In the genomic region with DNA sequence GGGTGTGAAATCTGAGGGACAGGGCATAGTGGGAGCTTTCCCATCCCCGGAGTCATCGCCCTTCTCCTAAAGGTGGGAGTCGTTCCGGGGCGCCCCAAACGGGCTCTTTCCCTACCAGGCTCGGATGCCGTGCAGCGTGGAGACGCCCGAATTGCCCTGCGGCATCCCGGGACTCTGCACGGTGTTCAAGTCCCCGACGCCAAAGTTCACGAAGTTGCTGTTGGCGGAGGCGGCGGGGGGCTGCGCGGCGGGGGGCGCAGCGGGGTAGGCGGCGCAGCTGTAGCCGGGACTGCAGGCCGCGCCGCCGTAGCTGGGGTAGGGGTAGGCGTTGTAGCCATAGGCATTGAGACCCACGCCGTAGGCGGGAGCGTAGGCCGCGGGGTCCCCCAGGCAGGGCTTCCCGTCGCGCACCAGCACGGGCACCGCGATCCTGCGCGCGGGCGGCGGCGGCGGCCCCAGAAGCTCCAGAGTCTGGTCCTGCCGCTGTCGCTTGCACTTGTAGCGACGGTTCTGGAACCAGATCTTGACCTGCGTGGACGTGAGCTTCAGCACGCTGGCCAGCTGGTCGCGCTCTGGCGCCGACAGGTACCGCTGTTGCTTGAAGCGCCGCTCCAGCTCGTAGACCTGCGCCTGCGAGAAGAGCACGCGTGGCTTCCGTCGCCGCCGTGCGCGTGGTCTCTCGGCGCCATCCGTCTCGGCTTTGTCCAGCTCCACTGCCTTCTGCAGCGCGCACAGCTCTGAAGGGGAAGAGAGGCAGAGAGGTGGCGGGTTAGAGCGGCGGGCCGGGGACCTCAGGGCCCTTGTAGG, we compare ENCODE assay signal across 9 mouse cellular contexts. TPM values are rescaled to one million over a fixed set of nuclear protein-coding genes. Genes with fewer than 3 reads are reported as not detected.
DNase-seq lines count a peak whose midpoint lies in the region; ATAC-seq and TF ChIP-seq lines count a peak whose summit lies in the region.
"Had no signal": no experiment of that assay in that cellular context is flagged by ENCODE, and none has a peak within 500 bp of the region (broad histone marks: within the 10 kb centered on the region; RNA-seq: fewer than 3 reads in every experiment).

No protein-coding gene starts in this region.

- H3K4me1 ChIP-seq in heart, adult 2 months (ENCODE audit: control insufficient read depth, insufficient read depth, low read length), result no peaks in the 10 kb centered on the region
- H3K4me1 ChIP-seq in midbrain, embryonic 11.5 days (ENCODE audit: control insufficient read depth, insufficient read depth, low read length), result 0 out of 2 replicates have a peak, but pooled peaks cover 3% of the 10 kb centered on the region

- no peak overlapping the region for H3K4me2 ChIP-seq in midbrain, embryonic 11.5 days

- TF ChIP-seq EP300 in heart, adult 2 months (IDR thresholded peaks at IDR 0.05; ENCODE audit: insufficient read depth, low read depth, low read length), result no peak

- no peak for TF ChIP-seq CTCF in heart, adult 2 months (IDR thresholded peaks at IDR 0.05)

- H3K27ac ChIP-seq in heart, adult 2 months, result peak overlapping the region; percentile 81
- H3K27ac ChIP-seq in midbrain, embryonic 11.5 days (ENCODE audit: low read depth, low read length), result no peak overlapping the region

- 3% methylated on average over 87 of the region's 87 CpGs for WGBS in heart, adult 2 months
- 1% methylated on average over 87 of the region's 87 CpGs for WGBS in midbrain, embryonic 11.5 days

- 0 out of 2 replicates have a peak, but pooled peaks cover 3% of the 10 kb centered on the region for H3K79me2 ChIP-seq in heart, adult 2 months (replicated peaks; ENCODE audit: control insufficient read depth, insufficient read depth, low read length)

- H3K4me3 ChIP-seq in heart, adult 2 months, result peak overlapping the region; percentile 56
- H3K4me3 ChIP-seq in midbrain, embryonic 11.5 days (ENCODE audit: low read depth, low read length), result no peak overlapping the region

- TF ChIP-seq POLR2A in heart, adult 2 months (IDR thresholded peaks at IDR 0.05; ENCODE audit: insufficient read depth, low read depth, low read length), result no peak

- H3K9ac ChIP-seq in heart, adult 2 months (ENCODE audit: low read depth, low read length), result peak overlapping the region; percentile 78
- no peak overlapping the region for H3K9ac ChIP-seq in midbrain, embryonic 11.5 days (ENCODE audit: low read length)

- H3K9me3 ChIP-seq in midbrain, embryonic 11.5 days (ENCODE audit: control insufficient read depth, low read length), result no peaks in the 10 kb centered on the region

- no peaks in the 10 kb centered on the region for H3K36me3 ChIP-seq in heart, adult 2 months (ENCODE audit: control insufficient read depth, insufficient read depth, low read length)
- H3K36me3 ChIP-seq in midbrain, embryonic 11.5 days (ENCODE audit: control insufficient read depth, insufficient read depth, low read length), result no peaks in the 10 kb centered on the region

- H3K27me3 ChIP-seq in heart, adult 2 months (ENCODE audit: control insufficient read depth, insufficient read depth, low read length), result peaks cover 13% of the 10 kb centered on the region
- peaks cover 100% of the 10 kb centered on the region for H3K27me3 ChIP-seq in midbrain, embryonic 11.5 days (ENCODE audit: control insufficient read depth, insufficient read depth, low read length)

- peak; percentile 38 to 45 for DNase-seq in heart, adult 2 months
- DNase-seq in heart, postnatal 25 days (ENCODE audit: low spot score), result no peak
- DNase-seq in embryo, embryonic 11 days, result peak; percentile 47
- peak; percentile 34 for DNase-seq in heart, postnatal 4 days
- DNase-seq in midbrain, embryonic 11.5 days (ENCODE audit: low spot score, missing footprints), result peak; percentile 95
- no peak for DNase-seq in urinary bladder, postnatal 25 days (ENCODE audit: low spot score)
- no peak for DNase-seq in adipocyte (ENCODE audit: low spot score)

- no peak for ATAC-seq in midbrain, embryonic 11.5 days (ENCODE audit: low FRiP score)
- ATAC-seq in megakaryocyte-erythroid progenitor cell, adult 5-6 weeks (replicated peaks; ENCODE audit: low FRiP score, low TSS enrichment, poor library complexity, severe bottlenecking), result no peak

- intact Hi-C loops in heart, adult 2 months (cut with DNase I), result loop anchor here (1.0 to 5.0 kb wide), 2 partner anchors 10 to 42 kb away; no protein-coding TSS in a partner anchor
- intact Hi-C loops in heart, postnatal 25 days (cut with DNase I), result no loop called here

RNA-seq across cellular contexts. Expression of a gene that starts 5.7 kb away (rescaled TPM):
- 10 to 100 TPM; 87.1 to 96.3 TPM for total RNA-seq in heart, adult 2 months (2021)
- polyA plus RNA-seq in heart, adult 2 months (2012; rRNA removed), result 72.6 and 104 TPM in 2 replicates
- 10 to 100 TPM; 79.5 to 91.8 TPM for total RNA-seq in heart, postnatal 25 days (2021)
- total RNA-seq in heart, postnatal 4 days (2021), result 100 to 1,000 TPM; 123 to 128 TPM
- polyA plus RNA-seq in midbrain, embryonic 11.5 days (2014; fragmentation: Nextera tagmentation; extraction: Ambion mirVana), result not detected in 2 replicates
- not detected in 2 replicates for total RNA-seq in megakaryocyte-erythroid progenitor cell, adult 5-6 weeks (2014; fragmentation: Nextera tagmentation)
- not detected in 2 replicates for total RNA-seq in megakaryocyte-erythroid progenitor cell, adult 5-6 weeks (2017)
- total RNA-seq: hematopoietic stem cell, adult 5-6 weeks had no signal

RNA-seq across cellular contexts. Expression of a gene that starts 58.2 kb away (rescaled TPM):
- 10 to 100 TPM; 28.5 to 28.8 TPM for total RNA-seq in heart, adult 2 months (2021)
- 23.7 and 28.8 TPM in 2 replicates for polyA plus RNA-seq in heart, adult 2 months (2012; rRNA removed)
- 10 to 100 TPM; 26.3 to 28.3 TPM for total RNA-seq in heart, postnatal 25 days (2021)
- total RNA-seq in heart, postnatal 4 days (2021), result 10 to 100 TPM; 41.4 to 43.0 TPM
- 52.9 and 54.1 TPM in 2 replicates for polyA plus RNA-seq in midbrain, embryonic 11.5 days (2014; fragmentation: Nextera tagmentation; extraction: Ambion mirVana)
- total RNA-seq in megakaryocyte-erythroid progenitor cell, adult 5-6 weeks (2014; fragmentation: Nextera tagmentation), result 60.6 and 68.9 TPM in 2 replicates
- 49.6 and 59.8 TPM in 2 replicates for total RNA-seq in megakaryocyte-erythroid progenitor cell, adult 5-6 weeks (2017)

Comparison
In these comparisons a context has a peak if more than half of its experiments do, and no peak if none do; other contexts are left out.
1. DNase-seq: peak in heart, adult 2 months (2 of 2), embryo, embryonic 11 days (single experiment), heart, postnatal 4 days (single experiment) and midbrain, embryonic 11.5 days (single experiment); none in heart, postnatal 25 days (single experiment), urinary bladder, postnatal 25 days (single experiment) and adipocyte (single experiment).
2. RNA of a gene that starts 5.7 kb away (total RNA-seq): 123 to 128 TPM in heart, postnatal 4 days, 87.1 to 96.3 TPM in heart, adult 2 months and 79.5 to 91.8 TPM in heart, postnatal 25 days; not detected in megakaryocyte-erythroid progenitor cell, adult 5-6 weeks; every median in the first group is over 10 times any median in the second.